Mouse (Mus musculus) left cerebral cortex, postnatal 10 days (tissue): ENCODE results near the gene Mex3b. TPM values are rescaled to one million over a fixed set of nuclear protein-coding genes. Genes with fewer than 3 reads are reported as not detected.

Experiments used
- DNase-seq, 2 experiments: peaks; one replicate each; pipeline ENCODE4 v3.0.0; 2021 to 2022; ENCODE audit warnings: low spot score in 2 of 2, mixed read lengths in 1 of 2; ENCODE audit errors: extremely low spot score in 1 of 2
- intact Hi-C: fragments of 180-260 bp; cut with DNase I; formaldehyde crosslinking; loops from one replicate; pipeline ENCODE4 v1.15.1; 2025
- total RNA-seq, 2 experiments: library from RNA; stranded (reverse); gene quantifications; 2 replicates each; pipeline ENCODE4 v1.2.3; 2021

Gene Mex3b
- total RNA-seq, 2 experiments from 2014 or later = 30.2 to 32.4 TPM

GRCm38 (mm10) chr7:82864991-82865771, 2.0 kb upstream of the Mex3b start:
- intact Hi-C loops = loop anchor here (5.0 kb wide), 3 partner anchors 192 to 337 kb away; no protein-coding TSS in a partner anchor

DNA sequence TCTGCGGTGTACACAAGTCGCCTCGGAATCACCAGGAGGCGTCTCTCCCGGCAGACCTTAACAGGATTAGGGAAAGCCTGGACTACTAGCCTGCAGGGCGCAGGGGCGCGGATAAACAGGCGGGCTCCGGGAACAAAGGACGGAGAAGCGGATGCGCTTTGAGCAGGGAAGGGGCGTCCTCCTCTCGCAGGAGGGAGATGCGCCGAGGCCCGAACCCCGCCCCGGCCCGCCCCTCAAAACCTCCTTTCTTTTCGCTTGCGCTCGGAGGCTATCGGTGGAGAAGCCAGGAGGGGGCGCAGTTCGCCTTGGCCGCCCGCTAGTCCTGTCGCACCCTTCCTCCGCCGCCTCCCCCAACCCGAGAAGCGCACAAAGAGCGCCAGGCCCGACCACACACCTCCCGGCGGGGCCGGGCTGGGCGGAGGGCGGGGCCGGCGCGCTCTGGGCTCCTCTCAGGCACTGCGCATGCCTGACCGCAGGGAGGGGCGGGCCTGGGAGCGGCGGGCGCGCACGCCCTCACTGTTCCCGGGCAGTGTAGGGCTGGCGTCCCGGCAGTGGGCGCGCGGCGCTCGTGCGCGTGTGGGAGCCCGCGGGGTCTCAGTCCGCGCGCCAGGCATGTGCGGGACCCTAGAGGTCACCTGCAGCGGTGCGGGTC, 1.2 kb upstream of the Mex3b start:
- intact Hi-C loops = loop anchor here (2.0 to 5.0 kb wide), 5 partner anchors 147 to 336 kb away; no protein-coding TSS in a partner anchor
- peak; percentile 98 to 100 for DNase-seq

More at GRCm38 (mm10) chr7:82864991-82865771, 2.0 kb upstream of the Mex3b start:
- peak; percentile 17 to 25 for DNase-seq

- intact Hi-C loops = loop anchor here (2.0 to 5.0 kb wide), 5 partner anchors 148 to 336 kb away; no protein-coding TSS in a partner anchor
These were observed 455 bp upstream of the Mex3b start for GRCm38 (mm10) chr7:82866486-82867270.

GRCm38 (mm10) chr7:82868309-82869230, 1.4 kb downstream of the Mex3b start:
- intact Hi-C loops = loop anchor here (2.0 to 5.0 kb wide), 4 partner anchors 189 to 682 kb away; no protein-coding TSS in a partner anchor

More at GRCm38 (mm10) chr7:82866486-82867270, 455 bp upstream of the Mex3b start:
- DNase-seq = peak; percentile 94 to 98

GRCm38 (mm10) chr7:82869231-82870147, 2.4 kb downstream of the Mex3b start:
- peak; percentile 34 to 74 for DNase-seq
- intact Hi-C loops = loop anchor here (2.0 to 5.0 kb wide), 4 partner anchors 188 to 681 kb away; no protein-coding TSS in a partner anchor

More at GRCm38 (mm10) chr7:82868309-82869230, 1.4 kb downstream of the Mex3b start:
- DNase-seq = peak; percentile 58 to 63

DNA sequence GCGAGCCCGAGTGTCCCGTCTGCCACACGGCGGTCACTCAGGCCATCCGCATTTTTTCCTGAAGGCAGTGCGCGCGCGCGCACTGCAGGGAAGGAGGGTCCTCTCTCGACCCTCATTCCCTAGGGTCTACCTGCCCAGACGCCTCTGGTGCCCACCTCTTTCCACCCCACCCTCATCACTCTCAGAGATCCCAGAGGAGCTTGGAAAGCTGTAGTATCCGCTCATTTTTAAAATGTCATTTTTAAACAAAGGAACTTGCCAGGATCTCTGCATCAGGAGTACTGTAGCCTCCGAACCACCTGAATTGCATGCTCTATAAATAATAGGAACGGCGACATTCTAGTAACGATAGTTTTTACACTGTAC, 3.0 kb downstream of the Mex3b start:
- intact Hi-C loops = no loop called here
- DNase-seq = no peak

DNA sequence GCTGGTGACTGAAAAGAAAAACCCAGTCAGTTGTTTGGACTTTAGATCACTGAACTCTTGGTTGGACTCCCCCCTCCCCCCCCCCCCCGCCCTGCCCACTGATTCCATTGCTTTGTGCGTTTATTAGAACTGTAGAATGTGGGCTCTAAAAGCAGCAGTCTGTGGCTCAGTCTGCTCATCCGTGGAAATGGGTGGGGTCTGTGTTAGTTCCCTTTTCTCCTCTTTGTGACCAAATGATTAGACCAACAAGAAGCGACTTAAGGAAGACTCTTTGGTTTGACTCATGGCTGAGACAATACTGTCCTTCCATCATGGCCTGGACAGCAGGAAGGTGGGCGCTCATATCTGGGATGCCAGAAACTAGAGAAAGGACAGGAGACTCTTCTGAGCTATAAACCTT, 9.4 kb downstream of the Mex3b start:
- intact Hi-C loops = no loop called here

DNA sequence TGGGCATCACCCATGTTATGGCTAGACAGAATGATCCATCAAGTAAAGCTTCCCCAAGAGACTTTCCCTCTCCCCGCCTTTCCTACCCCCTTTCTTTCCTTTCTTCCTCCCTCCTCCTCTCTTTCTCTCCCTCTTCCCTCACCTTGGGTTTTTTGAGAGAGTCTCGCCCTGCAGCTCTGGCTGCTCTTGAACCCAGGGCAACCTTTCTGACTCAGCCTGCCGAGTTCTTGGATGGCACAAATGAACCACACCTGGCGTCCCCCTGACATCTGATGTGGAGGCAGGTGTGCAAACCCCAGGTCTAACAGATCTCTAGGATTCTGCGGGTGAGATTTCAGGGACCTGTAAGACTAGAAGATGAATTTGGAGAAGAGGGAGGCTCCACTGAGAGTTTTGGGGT, 12.9 kb downstream of the Mex3b start:
- intact Hi-C loops = no loop called here

More for the DNA sequence above, 9.4 kb downstream of the Mex3b start:
- no peak for DNase-seq

GRCm38 (mm10) chr7:82880700-82881099, 13.6 kb downstream of the Mex3b start:
- DNase-seq = no peak
- intact Hi-C loops = no loop called here

More for the DNA sequence above, 12.9 kb downstream of the Mex3b start:
- DNase-seq = no peak

DNA sequence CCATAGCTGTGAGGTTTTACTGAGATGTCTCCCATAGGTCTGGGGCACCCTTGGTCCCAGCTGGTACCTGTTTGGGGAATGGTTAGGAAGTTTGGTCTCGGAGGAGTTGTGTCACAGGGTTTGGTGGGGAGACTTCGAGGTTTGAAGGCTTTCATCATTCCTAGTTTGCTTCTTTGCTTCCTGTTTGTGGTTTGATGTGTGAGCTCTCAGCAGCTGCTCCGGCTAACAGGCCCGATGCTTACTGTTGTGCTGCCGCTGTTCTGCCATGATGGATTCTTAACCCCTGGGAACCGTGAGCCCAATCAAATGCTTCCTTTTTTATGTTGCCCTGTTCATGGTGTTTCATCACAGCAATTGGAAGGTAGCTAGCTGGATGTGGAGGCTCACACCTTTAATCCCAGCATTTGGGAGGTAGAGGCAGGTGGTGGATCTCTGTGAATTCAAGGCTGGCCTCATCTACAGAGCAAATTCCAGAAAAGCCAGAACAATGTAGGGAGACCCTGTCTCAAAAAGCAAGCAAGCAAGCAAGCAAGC, 23.3 kb downstream of the Mex3b start:
- intact Hi-C loops = no loop called here
- no peak for DNase-seq

GRCm38 (mm10) chr7:82890875-82891515, 23.9 kb downstream of the Mex3b start:
- no peak for DNase-seq
- intact Hi-C loops = no loop called here

- no peak for DNase-seq
- intact Hi-C loops = no loop called here
These were observed 27.2 kb downstream of the Mex3b start for GRCm38 (mm10) chr7:82894366-82894765.

- intact Hi-C loops = no loop called here
- DNase-seq = no peak
These were observed 28.5 kb downstream of the Mex3b start for GRCm38 (mm10) chr7:82895606-82896005.

- DNase-seq = no peak
- intact Hi-C loops = no loop called here
These were observed 29.6 kb downstream of the Mex3b start for GRCm38 (mm10) chr7:82896750-82897149.

DNA sequence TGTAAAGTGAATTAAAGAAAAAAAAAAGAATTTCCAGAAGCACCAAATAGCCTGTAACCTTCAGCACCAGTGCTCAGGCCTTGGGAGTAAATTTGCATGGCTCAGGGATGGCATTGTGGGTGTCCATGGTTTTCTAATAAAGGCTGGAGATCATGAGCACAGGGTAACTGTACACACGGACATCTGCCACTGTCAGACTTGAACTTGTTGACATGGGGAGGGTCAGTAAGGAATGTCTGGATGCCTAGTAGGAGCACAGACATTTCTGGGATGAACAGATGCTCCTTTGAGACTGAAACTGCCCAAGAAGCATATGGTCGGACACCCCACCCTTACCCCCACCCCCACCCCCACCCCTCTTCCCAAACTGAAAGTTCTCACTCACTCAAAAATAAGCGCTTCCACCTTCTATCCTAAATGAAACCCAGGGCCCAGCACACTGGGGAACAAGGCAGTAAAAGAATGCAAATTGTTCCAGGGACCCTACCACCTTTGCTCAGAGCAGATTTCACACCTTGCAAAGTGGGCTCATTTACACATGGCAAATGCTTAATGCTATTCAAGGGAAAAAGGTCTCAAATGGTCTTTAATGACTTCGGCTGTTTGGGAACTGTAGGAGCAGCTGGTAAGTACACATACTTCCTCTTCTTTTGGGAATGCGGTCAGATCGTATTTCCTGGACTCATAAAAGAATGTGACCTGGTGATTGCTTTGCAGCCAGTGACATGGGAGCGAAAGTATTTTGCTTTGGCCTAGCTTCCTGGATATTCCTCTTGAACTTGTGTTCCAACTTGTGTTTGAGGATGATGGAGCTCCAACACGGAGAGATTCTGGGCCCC, 32.5 kb downstream of the Mex3b start:
- intact Hi-C loops = no loop called here
- no peak for DNase-seq
